Mouse (Mus musculus) kidney, adult 2 months (tissue): ENCODE data around the gene Mbtps2. TPM values are rescaled to one million over a fixed set of nuclear protein-coding genes. Genes with fewer than 3 reads are reported as not detected.
A peak's percentile ranks its signal among the peaks of the same experiment; 100 is the strongest.

ENCODE experiments used
- DNase-seq: peaks from one replicate; pipeline ENCODE4 v3.0.0; 2021
- H3K27ac ChIP-seq: fragments of 200-500 bp; 2 replicates; pipeline ENCODE4 v1.5.1; 2012; ENCODE audit warnings: low read depth, low read length, control low read depth, inconsistent platforms; ENCODE audit not compliant: insufficient read depth
- H3K27me3 ChIP-seq: fragments of 200-500 bp; replicated peaks from 2 replicates; pipeline ENCODE4 v1.6.1; 2012; ENCODE audit warnings: mild to moderate bottlenecking, moderate library complexity, low read length, inconsistent platforms; ENCODE audit not compliant: control insufficient read depth, insufficient read depth
- H3K36me3 ChIP-seq: fragments of 200-500 bp; 2 replicates; pipeline ENCODE4 v1.6.1; 2012; ENCODE audit warnings: mild to moderate bottlenecking, moderate library complexity, low read length, inconsistent platforms; ENCODE audit not compliant: control insufficient read depth, insufficient read depth
- H3K4me1 ChIP-seq: fragments of 200-500 bp; 2 replicates; pipeline ENCODE4 v1.6.1; 2011; ENCODE audit warnings: low read length; ENCODE audit not compliant: control insufficient read depth, insufficient read depth
- H3K4me3 ChIP-seq: fragments of 200-500 bp; 2 replicates; pipeline ENCODE4 v1.5.1; 2011; ENCODE audit warnings: mild to moderate bottlenecking, low read depth, low read length, control low read depth; ENCODE audit not compliant: insufficient read depth
- CTCF ChIP-seq: fragments of 200-500 bp; conservative IDR thresholded peaks from 2 replicates; pipeline ENCODE4 v1.5.1; 2011; ENCODE audit warnings: low read depth, mild to moderate bottlenecking, control low read depth, low read length, moderate library complexity, mixed read lengths; ENCODE audit not compliant: insufficient read depth, insufficient read length
- POLR2A ChIP-seq: fragments of 200-500 bp; IDR thresholded peaks from one replicate; pipeline ENCODE4 v1.6.1; 2011; ENCODE audit warnings: low read depth, low read length, control low read depth
- WGBS: fragments of 180-500 bp; shearing (Covaris S2); methylation state at CpG from one replicate; pipeline ENCODE4 v1.1.7; 2018; 5-methylcytosine and 5-hydroxymethylcytosine counted together
- polyA plus RNA-seq: library from polyadenylated mRNA; depleted of rRNA; stranded (reverse); fragments of >200 nt; gene quantifications from 2 replicates; pipeline ENCODE4 v1.2.3, GENCODE M21; 2012

Gene Mbtps2
- polyA plus RNA-seq, 1 experiment = 11.3 TPM

- no peak for DNase-seq
- 63% methylated on average over 5 of the region's 5 CpGs for WGBS
- Histone ChIP-seq H3K36me3 (no peaks in the 10 kb centered on the region), H3K27ac (no peak overlapping the region), H3K27me3 (no peaks in the 10 kb centered on the region), H3K4me3 (no peak overlapping the region), H3K4me1 (no peaks in the 10 kb centered on the region)
- TF ChIP-seq CTCF (no peak), POLR2A (no peak)
Observed at GRCm38 (mm10) chrX:157506400-157506799, 92.1 kb downstream of the Mbtps2 start.

- no peak for DNase-seq
- Histone ChIP-seq H3K27ac (no peak overlapping the region), H3K4me3 (no peak overlapping the region), H3K36me3 (no peaks in the 10 kb centered on the region), H3K4me1 (no peaks in the 10 kb centered on the region), H3K27me3 (no peaks in the 10 kb centered on the region)
- TF ChIP-seq POLR2A = no peak
- no peak for TF ChIP-seq CTCF
- WGBS = 85% methylated on average over 1 of the region's 1 CpGs
Observed at GRCm38 (mm10) chrX:157504506-157504905, 94.0 kb downstream of the Mbtps2 start.

DNA sequence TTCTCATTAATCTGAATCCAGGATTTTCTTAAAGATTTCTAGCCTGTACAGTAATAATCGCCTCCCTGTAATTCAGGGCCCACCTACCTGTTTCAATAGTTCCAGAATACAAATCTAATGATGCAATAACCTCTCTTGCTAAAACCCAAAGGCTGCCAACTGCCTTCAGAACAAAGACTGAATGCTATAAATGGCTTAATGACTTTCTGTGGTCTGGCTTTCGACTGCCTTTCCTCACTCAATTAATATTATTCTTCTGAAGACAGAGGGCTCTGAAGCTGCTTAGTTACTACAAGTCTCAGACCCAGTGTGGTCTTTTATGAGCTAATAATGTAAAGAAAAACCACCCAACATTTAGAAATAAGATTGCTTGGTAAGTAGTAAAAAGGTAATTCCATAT lies 96.6 kb downstream of the Mbtps2 start:
- Histone ChIP-seq H3K4me3 (no peak overlapping the region), H3K4me1 (no peaks in the 10 kb centered on the region), H3K27ac (no peak overlapping the region), H3K27me3 (no peaks in the 10 kb centered on the region), H3K36me3 (no peaks in the 10 kb centered on the region)
- TF ChIP-seq POLR2A (no peak), CTCF (no peak)
- WGBS = 73% methylated on average over 2 of the region's 2 CpGs
- no peak for DNase-seq

DNA sequence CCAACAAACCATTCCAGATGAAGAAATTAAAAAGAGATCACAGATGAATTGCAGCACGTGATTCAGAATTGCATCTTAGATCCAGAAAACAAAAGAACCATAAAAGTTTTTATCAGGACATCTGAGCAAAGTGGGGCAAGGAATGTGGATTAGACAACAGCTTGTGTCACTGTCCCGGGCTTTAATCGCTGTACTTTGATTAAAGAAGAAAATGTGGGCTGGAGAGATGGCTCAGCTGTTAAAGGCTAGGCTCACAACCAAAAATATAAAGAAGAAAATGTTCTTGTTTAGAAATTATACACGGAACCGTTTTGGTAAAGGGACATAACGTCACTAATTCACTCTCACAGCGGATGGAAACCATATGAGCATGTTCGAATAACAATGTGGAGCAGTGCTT lies 98.5 kb downstream of the Mbtps2 start:
- Histone ChIP-seq H3K4me3 (no peak overlapping the region), H3K27me3 (no peaks in the 10 kb centered on the region), H3K27ac (no peak overlapping the region), H3K36me3 (no peaks in the 10 kb centered on the region), H3K4me1 (no peaks in the 10 kb centered on the region)
- no peak for DNase-seq
- 82% methylated on average over 8 of the region's 8 CpGs for WGBS
- TF ChIP-seq POLR2A (no peak), CTCF (no peak)

DNA sequence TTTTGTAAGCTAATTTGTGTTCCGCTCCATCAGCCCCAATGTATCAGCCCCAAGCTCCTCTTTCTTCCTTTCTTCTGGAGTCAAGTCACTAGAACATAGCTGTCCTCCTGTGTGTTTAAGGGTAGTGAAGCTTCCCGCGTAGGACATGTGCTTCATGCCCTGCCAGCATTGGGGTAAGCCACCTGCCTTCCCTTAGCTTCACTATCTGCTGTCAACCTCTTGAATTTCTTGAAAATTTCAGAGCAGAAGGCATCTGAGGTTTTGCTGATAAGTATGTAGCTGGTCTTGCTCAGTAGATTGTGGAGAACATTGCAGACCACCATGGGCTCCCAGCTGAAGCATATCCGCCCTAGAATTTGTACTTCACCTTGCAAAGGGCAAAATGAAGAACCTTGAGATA lies 105.4 kb downstream of the Mbtps2 start:
- no peak overlapping the region for H3K27ac ChIP-seq
- DNase-seq = no peak
- H3K4me1 ChIP-seq = no peaks in the 10 kb centered on the region; the same call in 1 of the 2 replicates
- H3K27me3 ChIP-seq = no peaks in the 10 kb centered on the region
- H3K36me3 ChIP-seq = no peaks in the 10 kb centered on the region
- TF ChIP-seq CTCF = no peak
- TF ChIP-seq POLR2A = no peak
- WGBS = 93% methylated on average over 4 of the region's 4 CpGs
- no peak overlapping the region for H3K4me3 ChIP-seq

- WGBS = 8% methylated on average over 25 of the region's 45 CpGs
- Histone ChIP-seq H3K27me3 (no peaks in the 10 kb centered on the region), H3K4me3 (peak within 1 kb of the TSS; percentile 78), H3K4me1 (no peaks in the 10 kb centered on the region; the same call in 1 of the 2 replicates), H3K27ac (no peak within 1 kb of the TSS), H3K36me3 (no peaks in the 10 kb centered on the region)
- TF ChIP-seq CTCF (no peak), POLR2A (no peak)
- DNase-seq = peak; percentile 69
Observed at GRCm38 (mm10) chrX:157491944-157492726, 106.4 kb downstream of the Mbtps2 start, which contains the start of gene Sms. TSS of gene Sms (minus strand) at chrX:157492287.

- peak overlapping the region; percentile 78 for H3K4me3 ChIP-seq
- no peaks in the 10 kb centered on the region for H3K36me3 ChIP-seq
- no peaks in the 10 kb centered on the region for H3K27me3 ChIP-seq
- WGBS = 3% methylated on average over 68 of the region's 104 CpGs
- DNase-seq = peak; percentile 5
- no peaks in the 10 kb centered on the region; the same call in 1 of the 2 replicates for H3K4me1 ChIP-seq
- no peak overlapping the region for H3K27ac ChIP-seq
- TF ChIP-seq POLR2A (no peak), CTCF (no peak)
Observed at GRCm38 (mm10) chrX:157491145-157491935, 107.2 kb downstream of the Mbtps2 start.
